Mouse (Mus musculus) embryonic facial prominence, embryonic 11.5 days (tissue): ENCODE results near the gene Mfsd1. TPM values are rescaled to one million over a fixed set of nuclear protein-coding genes. Genes with fewer than 3 reads are reported as not detected.

Experiments
- ATAC-seq: fragments of 200-750 bp; cut with Nextera tagmentation; replicated peaks from 2 replicates; pipeline ENCODE4 v1.8.0; 2017; ENCODE audit warnings: low read depth; ENCODE audit not compliant: insufficient number of reproducible peaks, low FRiP score, low TSS enrichment
- DNase-seq: peaks from one replicate; pipeline ENCODE4 v3.0.0-alpha.2; 2015; ENCODE audit warnings: low spot score
- H3K27ac ChIP-seq: fragments of 300-500 bp; sonication (generic); replicated peaks from 2 replicates; pipeline ENCODE4 v1.5.1; 2014; ENCODE audit warnings: mild to moderate bottlenecking, low read depth, low read length, control low read depth
- H3K27me3 ChIP-seq: fragments of 300-500 bp; sonication (generic); 2 replicates; pipeline ENCODE4 v1.6.1; 2014; ENCODE audit warnings: mild to moderate bottlenecking, low read length, moderate library complexity, mixed read lengths; ENCODE audit not compliant: control insufficient read depth, insufficient read depth
- H3K36me3 ChIP-seq: fragments of 300-500 bp; sonication (generic); replicated peaks from 2 replicates; pipeline ENCODE4 v1.6.1; 2014; ENCODE audit warnings: low read depth, mild to moderate bottlenecking, low read length, moderate library complexity, mixed read lengths; ENCODE audit not compliant: control insufficient read depth, insufficient read depth
- H3K4me1 ChIP-seq: fragments of 300-500 bp; sonication (generic); 2 replicates; pipeline ENCODE4 v1.6.1; 2014; ENCODE audit warnings: low read length, mixed read lengths; ENCODE audit not compliant: control insufficient read depth, insufficient read depth
- H3K4me2 ChIP-seq: fragments of 300-500 bp; sonication (generic); 2 replicates; pipeline ENCODE4 v1.6.1; 2014; ENCODE audit warnings: low read depth, mild to moderate bottlenecking, control low read depth, low read length, moderate library complexity
- H3K4me3 ChIP-seq: fragments of 300-500 bp; sonication (generic); 2 replicates; pipeline ENCODE4 v1.5.1; 2014; ENCODE audit warnings: low read depth, low read length, control low read depth
- H3K9ac ChIP-seq: fragments of 300-500 bp; sonication (generic); replicated peaks from 2 replicates; pipeline ENCODE4 v1.6.1; 2014; ENCODE audit warnings: mild to moderate bottlenecking, control low read depth, low read length
- H3K9me3 ChIP-seq: fragments of 300-500 bp; sonication (generic); replicated peaks from 2 replicates; pipeline ENCODE4 v1.6.1; 2016; ENCODE audit warnings: mild to moderate bottlenecking, low read length, inconsistent platforms, mixed read lengths; ENCODE audit not compliant: control insufficient read depth
- WGBS: fragments of 180-500 bp; shearing (Covaris S2); extraction: QIAGEN DNeasy Blood & Tissue Kit; methylation state at CpG from one replicate; pipeline ENCODE4 v1.1.7; 2014; 5-methylcytosine and 5-hydroxymethylcytosine counted together
- polyA plus RNA-seq: library from polyadenylated mRNA; unstranded; fragments of >200 nt; fragmentation: Nextera tagmentation; extraction: Ambion mirVana; gene quantifications from 2 replicates; pipeline ENCODE4 v1.2.1, GENCODE M21; 2014

Gene Mfsd1
- polyA plus RNA-seq, 1 experiment from 2014 or later: 76.6 TPM

- H3K4me1 ChIP-seq: no peaks in the 10 kb centered on the region
Observed at GRCm38 (mm10) chr3:67645640-67646466, 63.3 kb downstream of the Mfsd1 start.

More at GRCm38 (mm10) chr3:67645640-67646466, 63.3 kb downstream of the Mfsd1 start:
- H3K27me3 ChIP-seq: no peaks in the 10 kb centered on the region
- no peak overlapping the region for H3K4me2 ChIP-seq
- H3K36me3 ChIP-seq: no peaks in the 10 kb centered on the region
- H3K4me3 ChIP-seq: no peak overlapping the region
- no peaks in the 10 kb centered on the region for H3K9me3 ChIP-seq
- no peak for DNase-seq
- H3K27ac ChIP-seq: no peak overlapping the region
- 81% methylated on average over 7 of the region's 7 CpGs for WGBS
- H3K9ac ChIP-seq: no peak overlapping the region
- ATAC-seq: no peak

Other genes with a start within 250 kb of the Mfsd1 start
- gene Mlf1, start 208.6 kb upstream of the Mfsd1 start, polyA plus RNA-seq: 27.5 and 33.0 TPM in 2 replicates
- not detected in 2 replicates for gene Gm17402, start 207.6 kb upstream of the Mfsd1 start, polyA plus RNA-seq
- gene Gfm1, start 152.6 kb upstream of the Mfsd1 start, polyA plus RNA-seq: 63.8 and 68.0 TPM in 2 replicates
- 80.1 and 82.1 TPM in 2 replicates for gene Lxn, start 118.8 kb upstream of the Mfsd1 start, polyA plus RNA-seq
- 0.52 and 1.6 TPM in 2 replicates for gene Rarres1, start 67.2 kb upstream of the Mfsd1 start, polyA plus RNA-seq